Mouse (Mus musculus) heart, postnatal 0 days (tissue): ENCODE measurements around the gene Lap3.

Experiments used
- CTCF ChIP-seq: IDR thresholded peaks from 2 replicates; pipeline ENCODE4 v1.5.1; 2016; ENCODE audit warnings: antibody characterized with exemption, control low read depth, low read depth
- EP300 ChIP-seq: IDR thresholded peaks from 2 replicates; pipeline ENCODE4 v1.6.1; 2016; ENCODE audit warnings: antibody characterized with exemption, low read depth

DNA sequence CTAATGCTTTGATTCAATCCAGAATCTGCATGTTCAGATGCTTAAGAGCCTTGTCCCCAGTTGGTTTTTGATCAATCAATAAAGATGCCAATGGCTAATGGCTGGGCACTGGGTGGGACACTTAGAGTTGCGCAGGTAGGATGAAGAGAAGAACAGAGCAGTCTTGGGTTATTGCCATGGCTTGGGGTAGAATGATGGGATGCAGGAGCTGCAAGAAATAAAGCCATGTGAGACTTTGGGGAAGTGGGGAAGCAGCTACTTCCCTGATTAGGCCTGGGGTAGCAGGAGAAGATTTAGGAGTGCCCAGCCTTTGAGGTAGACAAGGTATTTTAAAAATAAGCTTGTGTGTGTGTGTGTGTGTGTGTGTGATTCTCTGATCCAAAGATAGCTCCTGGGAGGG is 13.1 kb upstream of the Lap3 start:
- TF ChIP-seq CTCF (no peak), EP300 (no peak)
